In the genomic region with DNA sequence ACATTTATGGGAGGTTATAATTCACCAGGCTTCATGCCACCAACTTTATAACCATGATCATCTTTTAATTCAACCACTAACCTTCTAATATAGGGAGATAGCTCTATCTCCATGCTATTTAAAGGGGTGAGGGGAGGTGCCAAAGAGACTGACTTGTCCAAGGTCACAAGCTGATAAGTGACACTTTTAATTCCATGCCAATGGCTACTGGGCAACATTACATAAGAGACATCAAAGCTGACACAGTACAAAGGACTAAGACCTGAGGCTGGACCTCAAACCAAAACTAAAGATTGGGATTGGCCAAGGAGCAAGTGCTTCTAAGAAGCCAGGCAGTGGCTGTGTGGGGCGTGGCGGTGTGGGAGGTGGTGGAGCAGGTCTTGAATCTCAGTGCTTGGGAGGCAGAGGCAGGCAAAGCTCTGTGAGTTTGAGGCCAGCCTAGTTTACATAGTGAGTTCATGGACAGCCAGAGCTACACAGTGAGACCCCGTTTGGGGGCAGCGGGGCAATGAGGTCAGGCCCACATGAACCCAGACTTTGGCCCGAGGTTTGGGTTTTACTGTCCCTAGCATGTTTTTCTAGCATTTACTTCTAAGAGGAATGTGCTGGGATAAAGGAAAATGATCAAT, we compare ENCODE assay signal across 19 mouse cellular contexts. TPM values are rescaled to one million over a fixed set of nuclear protein-coding genes. Genes with fewer than 3 reads are reported as not detected.
DNase-seq lines count a peak whose midpoint lies in the region; ATAC-seq and TF ChIP-seq lines count a peak whose summit lies in the region.
"Had no signal": no experiment of that assay in that cellular context is flagged by ENCODE, and none has a peak within 500 bp of the region (broad histone marks: within the 10 kb centered on the region; RNA-seq: fewer than 3 reads in every experiment).

No protein-coding gene starts in this region.

- H3K27me3 ChIP-seq in cerebellum, adult 2 months (ENCODE audit: control insufficient read depth, insufficient read depth, low read length), result no peaks in the 10 kb centered on the region
- no peaks in the 10 kb centered on the region for H3K27me3 ChIP-seq in liver, embryonic 11.5 days (replicated peaks; ENCODE audit: control insufficient read depth, insufficient read depth, low read length)
- H3K27me3 ChIP-seq in liver, embryonic 12.5 days (replicated peaks), result no peaks in the 10 kb centered on the region
- H3K27me3 ChIP-seq: embryonic facial prominence, embryonic 13.5 days; hindbrain, embryonic 13.5 days; midbrain, embryonic 12.5 days; neural tube, embryonic 15.5 days had no signal

- no peaks in the 10 kb centered on the region for H3K9me3 ChIP-seq in liver, embryonic 11.5 days (ENCODE audit: control insufficient read depth, low read length)
- H3K9me3 ChIP-seq in liver, embryonic 12.5 days (replicated peaks), result no peaks in the 10 kb centered on the region
- H3K9me3 ChIP-seq: embryonic facial prominence, embryonic 13.5 days; G1E; heart, embryonic 10.5 days; hindbrain, embryonic 13.5 days; midbrain, embryonic 12.5 days; neural tube, embryonic 15.5 days had no signal

- TF ChIP-seq POLR2A in cerebellum, adult 2 months (IDR thresholded peaks at IDR 0.05; ENCODE audit: borderline replicate concordance, insufficient read depth, low read length), result no peak

- H3K4me2 ChIP-seq in liver, embryonic 11.5 days, result no peak overlapping the region
- no peak overlapping the region for H3K4me2 ChIP-seq in liver, embryonic 12.5 days
- H3K4me2 ChIP-seq: embryonic facial prominence, embryonic 13.5 days; hindbrain, embryonic 13.5 days; midbrain, embryonic 12.5 days; neural tube, embryonic 15.5 days had no signal

- H3K9ac ChIP-seq in liver, embryonic 11.5 days (ENCODE audit: low read depth, low read length), result no peak overlapping the region
- H3K9ac ChIP-seq in liver, embryonic 12.5 days, result no peak overlapping the region
- H3K9ac ChIP-seq: hindbrain, embryonic 13.5 days; liver, embryonic 14.5 days; midbrain, embryonic 12.5 days; neural tube, embryonic 15.5 days had no signal

- H3K4me3 ChIP-seq in cerebellum, adult 2 months (replicated peaks; ENCODE audit: insufficient read depth, low read depth, low read length), result no peak overlapping the region
- H3K4me3 ChIP-seq in liver, embryonic 11.5 days (ENCODE audit: low read depth, low read length), result no peak overlapping the region
- H3K4me3 ChIP-seq in liver, embryonic 12.5 days, result no peak overlapping the region
- H3K4me3 ChIP-seq: embryonic facial prominence, embryonic 13.5 days; heart, embryonic 10.5 days; hindbrain, embryonic 13.5 days; midbrain, embryonic 12.5 days; neural tube, embryonic 15.5 days had no signal

- H3K4me1 ChIP-seq in cerebellum, adult 2 months (ENCODE audit: control insufficient read depth, insufficient read depth, low read length), result peaks cover 69% of the 10 kb centered on the region
- peaks cover 31% of the 10 kb centered on the region for H3K4me1 ChIP-seq in liver, embryonic 11.5 days (replicated peaks; ENCODE audit: control insufficient read depth, insufficient read depth, low read length)
- peaks cover 88% of the 10 kb centered on the region for H3K4me1 ChIP-seq in liver, embryonic 12.5 days

- no peak for DNase-seq in cerebellum, adult 2 months
- no peak for DNase-seq in cerebellum, postnatal 14 days
- peak; percentile 49 for DNase-seq in liver
- no peak for DNase-seq in liver, embryonic 11.5 days (ENCODE audit: low spot score)
- DNase-seq in yolk sac, embryonic 10.5 days (ENCODE audit: low spot score), result peak; percentile 59
- DNase-seq in neural tube, embryonic 10.5 days (ENCODE audit: extremely low spot score, low spot score), result no peak
- no peak for DNase-seq in embryo, embryonic 9.5 days (ENCODE audit: extremely low spot score)
- DNase-seq: cerebellum, adult 11-12 months; gastrocnemius, postnatal 10 days; heart, postnatal 14 days had no signal

- TF ChIP-seq CTCF in cerebellum, adult 2 months (IDR thresholded peaks at IDR 0.05; ENCODE audit: borderline replicate concordance, insufficient read depth, low read depth, low read length), result no peak

- H3K36me3 ChIP-seq in liver, embryonic 11.5 days (ENCODE audit: control insufficient read depth, insufficient read depth, low read length), result peaks cover 9% of the 10 kb centered on the region; the same call in 1 of the 2 replicates
- peaks cover 62% of the 10 kb centered on the region for H3K36me3 ChIP-seq in liver, embryonic 12.5 days
- H3K36me3 ChIP-seq: midbrain, embryonic 12.5 days; neural tube, embryonic 15.5 days had no signal

- WGBS in cerebellum, adult 2 months, result 90% methylated on average over 5 of the region's 5 CpGs
- 83% methylated on average over 5 of the region's 5 CpGs for WGBS in liver, embryonic 11.5 days
- 81% methylated on average over 5 of the region's 5 CpGs for WGBS in liver, embryonic 12.5 days (ENCODE audit: insufficient replicate concordance)

- no peak for ATAC-seq in liver, embryonic 11.5 days (replicated peaks; ENCODE audit: low FRiP score)
- ATAC-seq in liver, embryonic 12.5 days, result peak; percentile 23; the same call in 1 of the 2 replicates
- ATAC-seq: CD4-positive, CD25-positive, alpha-beta regulatory T cell, adult 4 months had no signal

- H3K27ac ChIP-seq in cerebellum, adult 2 months (ENCODE audit: insufficient read depth, low read length), result peak overlapping the region; percentile 6; the same call in 1 of the 2 replicates
- no peak overlapping the region for H3K27ac ChIP-seq in liver, embryonic 11.5 days (ENCODE audit: low read depth, low read length)
- 0 out of 2 replicates have a peak overlapping the region, but pooled peaks have one; percentile 13 for H3K27ac ChIP-seq in liver, embryonic 12.5 days
- H3K27ac ChIP-seq: embryonic facial prominence, embryonic 13.5 days; heart, embryonic 10.5 days; hindbrain, embryonic 13.5 days; liver, embryonic 14.5 days; midbrain, embryonic 12.5 days; neural tube, embryonic 15.5 days had no signal

RNA-seq across cellular contexts. Expression of a gene that starts 46.0 kb away (rescaled TPM):
- polyA plus RNA-seq in cerebellum, adult 2 months (2012; rRNA removed), result 50.5 and 59.9 TPM in 2 replicates
- 11.7 and 12.3 TPM in 2 replicates for polyA plus RNA-seq in liver, embryonic 11.5 days (2014; fragmentation: Nextera tagmentation; extraction: Ambion mirVana)
- polyA plus RNA-seq in liver, embryonic 12.5 days (2016; fragmentation: Nextera tagmentation; extraction: Ambion mirVana), result 16.9 and 17.9 TPM in 2 replicates

Comparison
In these comparisons a context has a peak if more than half of its experiments do, and no peak if none do; other contexts are left out.
1. DNase-seq: peak in liver (single experiment) and yolk sac, embryonic 10.5 days (single experiment); none in cerebellum, adult 2 months (0 of 2), cerebellum, postnatal 14 days (0 of 2), liver, embryonic 11.5 days (single experiment), neural tube, embryonic 10.5 days (single experiment) and embryo, embryonic 9.5 days (single experiment).